Mouse (Mus musculus) thymus, adult 2 months (tissue): Measurements from ENCODE around the gene Gm21874.
"Not testable (repeated sequence)": the region's sequence is repeated elsewhere in the genome, so short reads cannot be mapped to it uniquely, and the experiment has no call there.

ENCODE experiments used
- CTCF ChIP-seq: fragments of 200-500 bp; IDR thresholded peaks from 2 replicates; pipeline ENCODE4 v1.5.1; 2012; ENCODE audit warnings: mild to moderate bottlenecking, control low read depth, low read length, moderate library complexity, borderline replicate concordance; ENCODE audit not compliant: control insufficient read depth, poor library complexity, insufficient read depth; ENCODE audit errors: extremely low read depth
- POLR2A ChIP-seq: fragments of 200-500 bp; IDR thresholded peaks from 2 replicates; pipeline ENCODE4 v1.6.1; 2012; ENCODE audit warnings: mild to moderate bottlenecking, low read length, control low read depth, moderate library complexity; ENCODE audit not compliant: control insufficient read depth, poor library complexity, insufficient read depth; ENCODE audit errors: extremely low read depth

- TF ChIP-seq CTCF, POLR2A: not testable (repeated sequence)
These were observed at the start of gene Gm21874 for GRCm38 (mm10) chrY:9416048-9416447.
